Mouse (Mus musculus) heart, postnatal 4 days (tissue): Measurements from ENCODE around the gene Cmtm2b. TPM values are rescaled to one million over a fixed set of nuclear protein-coding genes. Genes with fewer than 3 reads are reported as not detected.

Experiments
- DNase-seq: peaks from one replicate; pipeline ENCODE4 v3.0.0; 2021
- total RNA-seq, 2 experiments: library from RNA; stranded (reverse); gene quantifications; 2 replicates each; pipeline ENCODE4 v1.2.3; 2021

Cmtm2b gene
- total RNA-seq, 2 experiments from 2014 or later = not detected

DNA sequence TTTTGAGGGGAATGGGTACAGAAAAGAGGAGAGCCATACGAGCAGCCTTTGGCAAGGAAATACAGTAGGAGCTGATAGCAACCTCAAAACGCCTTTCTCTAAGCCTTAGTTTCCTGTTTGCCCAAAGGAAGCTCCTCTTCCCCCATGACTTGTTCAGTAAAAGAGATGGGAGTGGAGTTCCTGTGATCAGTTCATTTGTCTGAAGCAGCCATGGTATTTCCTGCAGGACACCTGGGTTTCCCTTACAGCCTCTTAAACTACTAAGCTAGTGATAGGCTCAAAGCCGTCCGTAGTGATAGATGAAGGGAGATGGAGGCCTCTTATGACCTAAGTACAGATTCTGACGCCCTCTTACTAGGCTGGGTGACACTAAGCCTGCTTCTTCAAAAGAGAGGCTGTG lies 20.4 kb downstream of the Cmtm2b start:
- DNase-seq = no peak

DNA sequence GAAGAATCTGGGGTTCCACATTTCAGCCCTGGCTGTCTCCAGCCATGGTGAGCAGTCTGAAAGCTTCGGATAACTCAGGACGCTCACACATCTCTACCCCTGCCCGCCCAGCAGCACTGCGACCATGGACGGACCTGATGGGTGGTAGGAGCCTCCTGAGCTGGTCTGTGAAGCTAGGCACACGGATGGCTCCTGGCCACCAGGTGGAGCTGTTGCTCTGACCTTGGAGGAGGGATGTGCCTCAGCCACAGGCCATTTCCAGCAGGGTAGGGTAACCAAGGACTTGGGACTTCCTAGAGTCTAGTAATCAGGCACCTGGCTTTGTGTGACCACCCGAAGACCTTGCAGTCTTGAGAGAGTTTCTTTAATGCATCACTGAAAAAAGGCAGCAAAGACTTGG lies 21.9 kb downstream of the Cmtm2b start:
- peak; percentile 93 for DNase-seq

DNA sequence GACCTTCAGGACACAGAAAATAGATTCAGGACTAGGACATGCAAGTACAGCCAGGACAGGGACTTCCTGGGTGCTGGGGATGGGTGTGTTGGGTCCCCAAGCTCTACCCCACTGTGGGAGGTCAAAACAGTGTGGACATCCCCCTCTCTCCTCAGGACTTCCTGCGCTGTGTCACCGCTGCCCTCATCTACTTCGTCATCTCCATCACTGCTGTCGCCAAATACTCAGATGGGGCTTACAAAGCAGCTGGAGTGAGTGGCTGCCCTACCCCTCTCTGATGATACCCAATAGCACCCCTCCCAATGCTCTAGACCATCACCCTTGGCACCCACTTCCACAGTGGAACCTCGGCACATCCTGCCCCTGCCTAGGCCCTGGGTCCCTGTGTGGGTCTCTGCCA lies 22.6 kb downstream of the Cmtm2b start:
- DNase-seq = no peak

DNA sequence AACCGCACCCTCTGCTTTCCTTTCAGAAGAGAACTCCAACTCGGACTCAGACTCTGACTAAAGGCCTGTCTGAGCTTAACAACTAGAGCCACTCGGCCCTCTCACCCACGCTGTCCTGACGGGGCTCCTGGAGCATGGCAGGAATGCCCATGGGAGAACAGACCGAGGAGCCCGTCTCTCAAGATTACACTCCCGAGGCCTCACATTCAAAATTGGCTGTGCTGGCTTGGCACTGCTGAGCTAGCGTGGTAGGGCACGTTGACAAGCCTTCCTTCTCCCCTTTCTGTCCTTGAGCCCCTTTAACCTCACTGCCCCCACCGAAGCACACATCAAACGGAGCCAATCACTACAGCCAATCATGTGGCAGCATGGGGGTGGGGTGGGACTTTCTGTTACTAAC lies 24.7 kb downstream of the Cmtm2b start:
- peak; percentile 15 for DNase-seq

DNA sequence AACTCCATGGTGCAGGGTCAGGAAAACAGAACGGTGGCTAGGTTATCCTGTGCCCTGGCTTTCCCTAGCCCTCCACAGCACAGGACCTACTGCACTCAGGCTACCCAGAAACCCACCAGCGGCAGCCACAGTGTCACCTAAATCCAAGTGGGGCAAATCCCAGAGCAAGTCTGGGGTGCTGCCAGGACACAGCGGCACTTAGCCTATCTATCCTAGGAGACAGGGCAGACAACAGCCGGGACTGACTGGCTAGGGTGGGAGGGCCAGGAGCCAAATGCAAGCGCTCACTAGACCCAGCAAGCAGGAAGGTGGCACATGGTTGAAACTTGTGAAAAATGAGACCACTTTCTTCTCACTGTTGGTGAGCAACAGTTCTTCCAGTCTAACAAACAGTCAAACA lies 26.9 kb downstream of the Cmtm2b start:
- DNase-seq = peak; percentile 45

DNA sequence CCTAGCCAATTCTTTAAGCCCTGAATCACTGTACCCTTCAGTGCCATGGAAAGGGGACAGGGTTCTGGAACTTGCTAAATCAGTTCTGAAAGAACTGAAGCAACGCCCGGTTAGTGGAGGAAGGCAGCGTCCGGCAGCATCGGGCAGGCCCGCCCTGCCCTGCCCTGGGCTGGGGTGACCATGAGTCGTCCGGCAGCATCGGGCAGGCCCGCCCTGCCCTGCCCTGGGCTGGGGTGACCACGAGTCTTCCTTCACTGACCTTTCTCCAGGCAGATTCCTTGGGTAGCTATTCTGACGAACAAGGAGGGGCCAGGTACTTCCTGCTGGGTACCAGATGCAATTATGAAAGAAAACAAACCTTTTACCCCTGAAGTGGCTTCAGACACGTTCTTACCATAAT lies 28.0 kb downstream of the Cmtm2b start:
- DNase-seq = no peak

DNA sequence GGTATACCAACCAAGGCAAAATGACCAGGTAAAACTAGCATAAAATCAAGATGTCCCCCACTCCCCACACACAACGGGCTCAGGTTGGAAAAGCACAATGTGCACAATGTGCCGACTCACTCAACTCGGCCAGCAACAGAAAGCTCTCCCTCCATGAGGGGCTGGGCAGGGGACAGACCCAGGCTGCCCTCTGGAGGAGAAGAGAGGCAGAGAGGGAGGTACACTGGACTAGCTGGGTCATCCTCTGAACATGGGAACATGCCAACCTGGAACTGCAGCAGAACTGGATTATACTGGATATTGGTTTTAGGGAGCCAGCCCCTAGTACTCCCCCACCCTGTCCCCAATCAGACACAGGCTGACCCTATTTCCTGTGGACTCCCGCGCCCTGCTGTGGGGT lies 31.2 kb downstream of the Cmtm2b start:
- no peak for DNase-seq

DNA sequence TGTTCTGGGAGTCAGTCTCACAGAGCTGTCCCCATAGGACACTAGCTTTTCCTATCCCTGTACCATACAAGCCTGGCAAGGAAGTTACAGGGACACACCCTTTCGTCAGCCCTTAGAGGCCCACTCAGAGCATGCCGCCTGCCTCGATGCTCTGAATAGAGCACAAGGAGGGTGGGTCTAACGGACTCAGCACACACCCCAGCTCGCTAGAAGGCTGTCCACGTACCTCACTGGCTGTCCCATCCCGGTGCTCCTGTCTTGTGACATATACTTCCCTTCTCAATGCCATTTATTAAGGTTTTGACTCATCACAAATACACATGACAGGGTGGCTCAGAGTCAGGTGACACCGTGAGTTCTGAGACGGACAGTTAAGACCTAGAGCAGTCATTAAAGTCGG lies 32.5 kb downstream of the Cmtm2b start:
- no peak for DNase-seq

DNA sequence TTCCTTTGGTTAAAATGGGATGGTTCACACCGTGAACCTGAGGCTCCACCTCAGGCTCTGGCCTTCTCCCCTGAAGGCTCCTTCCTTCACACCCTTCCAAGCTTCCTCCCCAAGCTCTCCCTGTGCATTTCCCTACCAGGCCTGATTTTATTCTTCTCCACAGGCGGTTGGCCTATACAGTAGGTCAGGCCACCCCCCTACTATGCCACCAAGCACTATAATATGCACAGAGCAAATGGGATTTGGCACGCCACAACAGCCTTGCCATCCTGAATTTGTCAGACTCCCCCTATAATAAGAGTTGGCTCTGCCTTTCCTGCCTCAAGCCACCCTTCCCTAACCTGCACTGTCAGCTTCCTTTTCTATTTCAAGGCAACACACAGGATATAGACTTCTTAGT lies 36.6 kb downstream of the Cmtm2b start:
- no peak for DNase-seq

DNA sequence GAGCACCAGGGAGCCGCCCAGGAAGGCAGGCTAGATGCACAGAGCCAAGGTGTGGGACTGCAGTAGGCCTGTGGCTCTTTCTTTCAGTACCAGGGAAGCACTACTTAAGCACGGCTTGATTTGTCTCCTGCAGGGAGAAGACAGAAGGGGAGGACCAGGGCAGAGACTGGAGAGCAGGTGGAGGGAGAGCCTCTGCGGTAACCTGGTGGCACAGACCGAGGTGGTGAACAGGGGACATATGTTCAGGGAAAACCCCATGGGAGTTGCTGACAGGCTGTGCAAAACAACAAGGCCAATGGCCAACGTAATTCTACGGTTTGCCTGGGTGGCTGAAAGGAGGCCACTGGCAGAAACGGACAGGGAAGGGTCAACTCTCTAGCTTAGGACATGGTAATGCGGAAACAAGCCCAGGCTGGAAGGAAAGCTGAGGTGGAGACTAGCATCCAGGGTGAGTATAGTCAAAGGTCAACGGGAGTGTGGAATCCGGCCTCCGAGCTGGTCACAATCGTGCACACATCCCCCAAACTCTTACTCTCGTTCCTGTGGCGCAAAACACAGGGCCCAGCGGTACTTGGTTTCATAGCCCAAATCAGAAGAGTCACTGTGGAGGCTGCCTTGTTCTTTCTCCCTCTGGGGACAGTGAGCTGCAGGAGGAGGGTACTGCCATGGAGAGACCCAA lies 37.9 kb downstream of the Cmtm2b start:
- DNase-seq = no peak

DNA sequence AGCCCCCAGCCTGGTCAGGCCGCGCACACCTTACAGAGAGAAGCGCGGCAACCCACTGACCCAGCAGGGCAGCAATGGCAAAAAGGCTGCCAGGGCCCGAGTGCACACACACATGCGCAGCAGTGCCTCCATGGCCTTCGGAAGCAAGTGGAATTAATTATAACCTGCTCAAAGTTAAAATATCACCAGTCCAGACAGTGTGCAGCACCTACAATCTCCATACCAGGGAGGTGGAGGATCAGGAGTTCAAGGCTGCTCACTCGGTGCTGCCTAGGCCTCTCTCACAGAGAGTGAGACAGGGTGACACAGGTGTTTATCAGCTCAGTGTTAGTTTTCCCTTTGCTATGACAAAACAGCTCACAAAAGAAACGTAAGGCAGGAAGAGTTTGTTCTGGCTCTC lies 43.7 kb downstream of the Cmtm2b start:
- DNase-seq = no peak

DNA sequence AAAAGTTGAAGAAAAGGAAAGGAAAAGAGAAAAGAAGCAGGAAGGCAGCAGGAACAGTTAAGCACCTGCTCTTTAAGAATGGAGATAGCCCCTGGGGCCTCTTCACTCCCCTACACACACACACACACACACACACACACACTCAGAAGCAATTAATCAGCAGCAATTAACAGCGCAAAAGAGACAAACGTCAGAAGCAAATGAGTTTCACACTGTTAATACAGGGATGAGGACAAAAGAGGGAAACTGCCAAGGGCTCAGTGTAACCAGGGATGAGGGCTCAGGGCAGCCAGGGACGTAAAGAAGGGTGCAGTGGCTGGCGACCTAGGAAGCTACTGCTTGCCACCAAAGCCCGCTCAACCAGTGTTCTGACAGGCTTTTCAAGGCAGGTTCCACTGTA lies 45.4 kb downstream of the Cmtm2b start:
- DNase-seq = no peak

DNA sequence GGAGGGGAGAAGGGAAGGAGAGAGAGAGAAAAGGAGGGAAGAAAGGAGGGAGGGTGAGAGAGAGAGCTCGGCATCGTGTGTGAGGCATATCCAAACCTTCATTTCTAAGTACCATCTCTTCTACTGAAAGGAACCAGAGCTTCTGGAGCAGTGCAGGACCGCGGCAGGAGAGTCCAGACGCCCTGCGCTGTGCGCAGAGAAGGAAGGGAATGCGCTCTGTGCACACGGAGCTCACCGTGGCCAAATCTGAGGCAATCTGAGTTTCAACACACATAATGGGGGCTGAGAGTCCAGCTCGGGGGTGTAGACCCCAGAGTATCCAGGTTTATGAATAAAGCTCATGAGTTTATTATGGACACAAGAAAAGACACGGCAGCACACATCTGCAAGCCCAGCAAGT lies 47.6 kb downstream of the Cmtm2b start:
- DNase-seq = no peak

DNA sequence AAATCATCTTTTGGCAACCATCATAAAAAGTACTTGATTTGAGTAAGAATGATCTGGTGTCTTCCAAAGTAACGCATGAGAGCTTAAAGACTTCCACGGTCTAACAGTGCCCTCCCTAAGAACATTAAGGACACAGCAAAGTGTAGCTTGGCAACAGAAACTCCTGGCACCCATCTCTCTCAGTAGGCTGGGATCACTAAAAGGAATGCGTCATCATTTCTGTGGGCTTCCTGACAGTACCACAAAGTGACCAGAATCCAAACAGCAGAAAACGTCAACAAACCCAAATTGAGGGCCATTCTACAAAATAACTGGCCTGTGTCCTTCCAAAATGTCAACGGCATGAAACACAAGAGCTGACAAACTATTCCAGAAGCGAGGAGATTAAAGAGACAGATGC lies 48.0 kb downstream of the Cmtm2b start:
- no peak for DNase-seq

DNA sequence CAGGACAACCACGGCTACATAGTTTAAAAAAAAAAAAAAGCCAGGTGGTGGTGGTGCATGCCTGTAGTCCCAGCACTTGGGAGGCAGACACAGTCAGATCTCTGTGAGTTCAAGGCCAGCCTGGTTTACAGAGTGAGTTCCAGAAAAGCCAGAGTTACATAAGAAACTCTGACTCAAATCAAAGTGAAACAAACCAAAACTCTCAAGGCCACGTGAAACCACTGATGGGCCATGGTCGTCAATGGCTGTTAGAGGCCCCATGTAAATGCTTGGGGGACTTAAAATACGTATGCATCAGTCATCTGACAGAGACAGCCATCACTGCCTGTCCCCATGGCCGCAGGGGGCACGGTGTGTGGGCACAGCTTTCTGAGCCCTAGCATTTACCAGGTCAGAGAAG lies 49.1 kb downstream of the Cmtm2b start:
- no peak for DNase-seq

DNA sequence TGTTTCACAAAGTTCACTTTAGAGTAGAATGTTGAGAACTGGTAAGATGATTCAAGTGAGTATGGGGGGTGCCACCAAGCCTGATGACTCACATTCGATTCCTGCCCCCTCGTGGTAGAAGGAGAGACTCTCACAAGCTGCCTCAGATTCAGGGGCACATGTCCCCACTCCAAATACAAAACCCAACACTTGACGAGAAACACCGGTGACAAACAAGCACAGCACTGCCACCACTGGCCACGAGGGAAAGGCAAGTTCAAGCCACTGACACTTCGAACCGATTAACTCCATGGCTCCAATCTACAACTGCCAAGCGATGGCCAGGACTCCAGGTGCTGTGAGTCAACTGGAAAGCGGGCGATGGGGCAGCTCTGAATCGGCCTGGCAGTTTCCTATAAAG lies 51.7 kb downstream of the Cmtm2b start:
- peak; percentile 42 for DNase-seq

DNA sequence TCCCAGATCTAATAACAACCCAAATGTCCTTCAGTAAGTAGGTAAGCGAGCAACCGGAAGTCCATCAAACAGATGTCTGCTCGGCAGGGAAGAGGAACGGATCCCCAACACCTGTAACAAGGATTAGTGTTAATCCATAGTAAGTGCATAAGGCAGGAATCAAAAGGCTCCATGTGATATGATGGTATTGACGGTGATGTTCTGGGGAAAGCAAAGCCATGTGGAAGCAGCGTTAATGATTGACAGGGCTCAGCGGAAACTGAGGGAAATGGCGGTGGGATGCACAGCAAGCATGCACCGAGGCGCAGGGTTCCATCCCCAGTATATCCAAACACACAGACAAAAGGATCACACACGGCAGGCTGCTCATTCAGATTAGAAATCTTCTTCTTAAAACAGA lies 52.2 kb downstream of the Cmtm2b start:
- DNase-seq = no peak

DNA sequence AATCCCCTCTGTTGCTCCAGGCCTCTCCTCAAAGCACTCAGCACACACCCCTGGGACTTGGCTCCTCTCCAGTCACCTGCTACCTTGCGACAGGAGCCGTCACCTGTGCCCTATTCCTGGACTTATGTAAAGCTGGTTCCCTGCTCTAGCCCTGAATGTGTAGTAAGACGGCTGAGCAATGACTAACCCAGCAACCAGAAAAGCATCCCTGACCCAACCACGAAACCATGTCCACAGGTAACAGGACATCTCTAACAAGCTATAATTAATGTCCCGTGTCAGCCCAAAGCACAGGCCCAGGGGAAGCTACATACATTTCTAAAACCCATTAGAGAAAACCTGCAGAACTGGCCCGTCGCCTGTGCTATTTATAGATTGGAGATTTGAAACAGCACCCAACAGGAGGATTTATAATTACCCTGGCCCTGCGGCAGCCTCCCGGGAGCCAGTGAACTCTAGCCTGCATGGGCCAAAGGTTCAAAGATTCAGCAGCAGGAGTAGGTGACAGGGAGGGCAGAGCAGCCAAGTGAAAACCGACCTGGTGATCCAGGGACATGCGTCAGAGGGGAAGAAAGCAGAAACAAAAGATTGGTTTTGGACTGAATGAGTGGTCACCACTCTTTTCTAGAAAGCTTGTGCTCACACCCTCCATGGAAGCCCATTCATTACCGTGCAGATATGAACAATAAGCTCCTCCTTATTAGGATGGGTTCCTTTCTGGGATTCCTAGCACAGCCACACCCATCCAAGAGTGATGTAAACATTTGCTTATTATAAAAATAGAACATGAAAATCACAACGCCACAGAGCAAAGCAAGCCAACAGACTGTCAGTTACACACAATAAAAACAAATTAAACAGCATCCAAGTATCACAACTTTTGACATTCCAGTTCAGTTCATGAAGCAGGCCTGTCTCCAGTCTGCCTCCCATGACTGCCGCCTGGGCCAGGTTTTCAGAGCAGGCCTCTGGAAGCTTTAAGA lies 53.1 kb downstream of the Cmtm2b start:
- peak; percentile 70 for DNase-seq

DNA sequence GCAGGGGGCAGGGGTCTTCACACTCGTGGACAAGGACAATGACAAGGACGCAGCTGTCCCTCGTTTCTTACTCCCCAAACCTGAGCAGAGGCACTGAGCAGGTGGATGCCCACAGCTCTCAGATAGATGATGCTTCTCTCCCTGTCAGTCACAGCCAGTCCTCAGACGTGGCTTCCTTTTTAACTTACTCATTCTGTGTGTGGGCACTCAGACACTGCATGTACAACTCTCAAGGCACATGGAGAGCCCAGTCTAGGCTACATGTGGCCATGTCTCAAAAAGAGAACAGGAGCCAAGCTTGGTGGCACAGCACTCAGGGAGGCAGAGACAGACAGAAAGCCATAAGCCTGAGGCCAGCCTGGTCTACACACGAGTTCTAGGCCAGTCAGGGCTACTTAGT lies 53.9 kb downstream of the Cmtm2b start:
- DNase-seq = no peak

DNA sequence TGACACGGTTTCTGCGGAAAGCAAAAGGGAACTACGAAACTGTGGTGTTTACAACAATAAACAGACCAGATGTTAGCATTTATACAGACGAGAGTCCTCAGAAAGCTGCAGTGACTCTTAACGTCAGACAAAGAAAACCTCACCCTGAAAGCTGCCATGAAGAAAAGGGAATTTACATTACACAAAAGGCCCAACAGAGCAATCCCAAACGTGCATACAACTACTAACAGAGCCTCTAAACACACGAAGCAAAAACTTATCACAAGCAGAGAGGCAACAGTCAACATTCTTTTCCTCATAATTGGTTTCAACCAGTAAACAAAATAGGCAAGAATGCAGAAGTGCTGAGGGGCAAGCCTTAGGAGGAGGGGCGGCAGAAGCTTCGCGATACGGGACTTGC lies 54.6 kb downstream of the Cmtm2b start:
- DNase-seq = no peak

DNA sequence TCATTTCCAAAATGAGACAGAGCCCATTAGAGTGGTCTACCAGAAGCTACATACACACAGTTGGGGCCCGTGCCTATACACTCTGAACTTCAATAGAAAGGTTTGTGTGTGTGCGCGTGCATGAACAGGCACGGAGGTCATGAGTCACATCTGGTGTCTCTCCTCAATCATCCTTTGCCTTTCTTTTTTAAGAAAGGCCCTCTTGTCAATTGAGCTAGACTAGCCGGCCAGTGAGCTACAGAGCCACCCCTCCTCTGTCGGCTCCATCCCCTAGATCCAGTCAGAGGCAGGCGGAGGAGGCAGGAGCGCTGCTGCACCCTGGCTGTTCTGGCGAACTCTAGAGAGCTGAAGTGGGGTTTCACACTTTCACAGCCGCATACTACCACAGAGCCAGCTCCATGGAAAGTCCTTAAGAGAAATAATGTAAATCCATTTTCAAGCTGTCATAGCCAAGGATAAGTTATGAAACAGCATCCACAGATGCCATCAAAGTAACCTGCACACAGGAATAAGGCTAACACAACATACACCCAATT lies 57.3 kb downstream of the Cmtm2b start:
- DNase-seq = no peak

DNA sequence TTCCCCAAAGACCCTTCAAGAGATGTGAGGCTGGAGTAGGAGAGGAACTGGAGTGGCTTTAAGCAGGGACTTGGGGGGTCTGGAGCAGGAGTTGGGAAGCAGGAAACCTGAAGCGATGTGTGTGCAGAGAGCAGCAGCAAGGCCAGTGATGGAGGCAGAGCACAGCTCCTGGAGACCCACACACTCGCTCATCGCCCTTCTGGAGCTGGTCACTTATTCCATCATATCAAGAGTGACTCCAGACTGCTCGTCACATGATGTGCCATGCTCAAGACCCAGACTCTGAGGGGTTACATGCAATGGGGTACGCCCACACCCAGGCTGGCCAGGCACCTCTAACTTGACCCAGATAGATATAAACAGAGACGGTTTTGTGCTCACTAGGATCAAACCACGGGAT lies 58.2 kb downstream of the Cmtm2b start:
- DNase-seq = no peak
